Mouse (Mus musculus) bone marrow, adult 2 months (tissue): ENCODE measurements around the gene Hbb-y.

Experiments
- CTCF ChIP-seq: fragments of 200-500 bp; IDR thresholded peaks from 2 replicates; pipeline ENCODE4 v1.5.1; 2011; ENCODE audit warnings: low read length, control low read depth; ENCODE audit not compliant: control insufficient read depth, insufficient read depth
- POLR2A ChIP-seq: fragments of 200-500 bp; IDR thresholded peaks from 2 replicates; pipeline ENCODE4 v1.6.1; 2011; ENCODE audit warnings: low read depth, mild to moderate bottlenecking, control low read depth, low read length, borderline replicate concordance; ENCODE audit not compliant: control insufficient read depth

DNA sequence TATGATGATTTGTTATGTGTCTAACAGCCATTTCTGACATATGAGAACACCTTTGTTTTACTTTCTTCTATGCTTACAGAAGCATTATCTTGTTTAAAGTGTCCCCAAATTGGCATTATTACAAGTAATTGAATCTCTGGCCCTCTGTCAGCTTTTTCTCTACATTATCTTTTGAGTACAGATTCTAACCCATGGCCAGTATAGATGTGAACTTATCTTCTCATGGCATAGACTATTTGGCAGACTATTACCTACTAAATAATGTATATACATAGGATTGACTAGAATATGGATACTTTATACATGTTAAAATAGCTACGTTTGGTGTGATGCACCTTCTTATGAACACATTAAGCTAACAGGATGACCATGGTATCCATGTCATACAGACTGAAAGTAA, 1.7 kb upstream of the Hbb-y start:
- TF ChIP-seq CTCF (no peak), POLR2A (no peak)
